Mouse (Mus musculus): Measurements from ENCODE around the gene Alg14. TPM values are rescaled to one million over a fixed set of nuclear protein-coding genes. Genes with fewer than 3 reads are reported as not detected.

Gene Alg14
- polyA plus RNA-seq, 1 experiment from 2014 or later, result 44.8 TPM

- H3K4me1 ChIP-seq (ENCODE audit: control insufficient read depth, insufficient read depth, low read depth, low read length), result peaks cover 6% of the 10 kb centered on the region; the same call in 1 of the 2 replicates
- no peaks in the 10 kb centered on the region for H3K36me3 ChIP-seq (ENCODE audit: control insufficient read depth, insufficient read depth, low read length)
- 53% methylated on average over 2 of the region's 2 CpGs for WGBS
- H3K4me2 ChIP-seq (ENCODE audit: low read length), result no peak overlapping the region
- H3K27ac ChIP-seq (ENCODE audit: low read depth, low read length), result no peak overlapping the region
- H3K27me3 ChIP-seq (replicated peaks; ENCODE audit: control insufficient read depth, insufficient read depth, low read length), result no peaks in the 10 kb centered on the region
- no peaks in the 10 kb centered on the region for H3K9me3 ChIP-seq (ENCODE audit: control insufficient read depth, low read length)
- ATAC-seq, result no peak
- H3K9ac ChIP-seq (ENCODE audit: low read depth, low read length), result no peak overlapping the region
- no peak overlapping the region for H3K4me3 ChIP-seq (ENCODE audit: low read length)
These were observed 47.1 kb downstream of the Alg14 start for GRCm38 (mm10) chr3:121338687-121339086.

GRCm38 (mm10) chr3:121340321-121340761, 48.8 kb downstream of the Alg14 start:
- WGBS, result 53% methylated on average over 7 of the region's 7 CpGs
- H3K4me1 ChIP-seq (ENCODE audit: control insufficient read depth, insufficient read depth, low read depth, low read length), result peaks cover 6% of the 10 kb centered on the region; the same call in 1 of the 2 replicates
- no peak overlapping the region for H3K4me2 ChIP-seq (ENCODE audit: low read length)
- no peak overlapping the region for H3K9ac ChIP-seq (ENCODE audit: low read depth, low read length)
- no peaks in the 10 kb centered on the region for H3K9me3 ChIP-seq (ENCODE audit: control insufficient read depth, low read length)
- H3K27ac ChIP-seq (ENCODE audit: low read depth, low read length), result no peak overlapping the region
- ATAC-seq, result no peak
- H3K36me3 ChIP-seq (ENCODE audit: control insufficient read depth, insufficient read depth, low read length), result no peaks in the 10 kb centered on the region
- no peak overlapping the region for H3K4me3 ChIP-seq (ENCODE audit: low read length)
- no peaks in the 10 kb centered on the region for H3K27me3 ChIP-seq (replicated peaks; ENCODE audit: control insufficient read depth, insufficient read depth, low read length)

- no peak overlapping the region for H3K9ac ChIP-seq (ENCODE audit: low read depth, low read length)
- no peak overlapping the region for H3K4me3 ChIP-seq (ENCODE audit: low read length)
- no peaks in the 10 kb centered on the region for H3K36me3 ChIP-seq (ENCODE audit: control insufficient read depth, insufficient read depth, low read length)
- H3K4me2 ChIP-seq (ENCODE audit: low read length), result no peak overlapping the region
- H3K27ac ChIP-seq (ENCODE audit: low read depth, low read length), result no peak overlapping the region
- 91% methylated on average over 7 of the region's 7 CpGs for WGBS
- ATAC-seq, result no peak
- no peaks in the 10 kb centered on the region for H3K9me3 ChIP-seq (ENCODE audit: control insufficient read depth, low read length)
- peaks cover 3% of the 10 kb centered on the region for H3K4me1 ChIP-seq (ENCODE audit: control insufficient read depth, insufficient read depth, low read depth, low read length)
- no peaks in the 10 kb centered on the region for H3K27me3 ChIP-seq (replicated peaks; ENCODE audit: control insufficient read depth, insufficient read depth, low read length)
These were observed 51.7 kb downstream of the Alg14 start for GRCm38 (mm10) chr3:121343224-121343623.

GRCm38 (mm10) chr3:121344056-121344945, 52.7 kb downstream of the Alg14 start:
- peak overlapping the region; percentile 46; the same call in 1 of the 2 replicates for H3K27ac ChIP-seq (ENCODE audit: low read depth, low read length)
- ATAC-seq, result peak; percentile 60

GRCm38 (mm10) chr3:121344951-121345642, 53.5 kb downstream of the Alg14 start:
- Histone ChIP-seq H3K4me1 (ENCODE audit: control insufficient read depth, insufficient read depth, low read depth, low read length) (peaks cover 16% of the 10 kb centered on the region), H3K9me3 (ENCODE audit: control insufficient read depth, low read length) (no peaks in the 10 kb centered on the region), H3K27me3 (replicated peaks; ENCODE audit: control insufficient read depth, insufficient read depth, low read length) (no peaks in the 10 kb centered on the region), H3K4me2 (ENCODE audit: low read length) (no peak overlapping the region), H3K9ac (ENCODE audit: low read depth, low read length) (no peak overlapping the region), H3K27ac (ENCODE audit: low read depth, low read length) (peak overlapping the region; percentile 46; the same call in 1 of the 2 replicates), H3K4me3 (ENCODE audit: low read length) (no peak overlapping the region), H3K36me3 (ENCODE audit: control insufficient read depth, insufficient read depth, low read length) (no peaks in the 10 kb centered on the region)
- WGBS, result 51% methylated on average over 11 of the region's 11 CpGs
- no peak for ATAC-seq

More at GRCm38 (mm10) chr3:121344056-121344945, 52.7 kb downstream of the Alg14 start:
- 34% methylated on average over 8 of the region's 8 CpGs for WGBS
- Histone ChIP-seq H3K4me2 (ENCODE audit: low read length) (no peak overlapping the region), H3K27me3 (replicated peaks; ENCODE audit: control insufficient read depth, insufficient read depth, low read length) (no peaks in the 10 kb centered on the region), H3K36me3 (ENCODE audit: control insufficient read depth, insufficient read depth, low read length) (no peaks in the 10 kb centered on the region), H3K4me1 (ENCODE audit: control insufficient read depth, insufficient read depth, low read depth, low read length) (peaks cover 11% of the 10 kb centered on the region), H3K9ac (ENCODE audit: low read depth, low read length) (no peak overlapping the region), H3K4me3 (ENCODE audit: low read length) (no peak overlapping the region), H3K9me3 (ENCODE audit: control insufficient read depth, low read length) (no peaks in the 10 kb centered on the region)

- Histone ChIP-seq H3K27ac (ENCODE audit: low read depth, low read length) (no peak overlapping the region), H3K9ac (ENCODE audit: low read depth, low read length) (no peak overlapping the region), H3K4me3 (ENCODE audit: low read length) (no peak overlapping the region), H3K36me3 (ENCODE audit: control insufficient read depth, insufficient read depth, low read length) (no peaks in the 10 kb centered on the region), H3K27me3 (replicated peaks; ENCODE audit: control insufficient read depth, insufficient read depth, low read length) (no peaks in the 10 kb centered on the region), H3K9me3 (ENCODE audit: control insufficient read depth, low read length) (no peaks in the 10 kb centered on the region), H3K4me2 (ENCODE audit: low read length) (no peak overlapping the region), H3K4me1 (ENCODE audit: control insufficient read depth, insufficient read depth, low read depth, low read length) (peaks cover 16% of the 10 kb centered on the region)
- WGBS, result 54% methylated on average over 6 of the region's 6 CpGs
- no peak for ATAC-seq
These were observed 54.0 kb downstream of the Alg14 start for GRCm38 (mm10) chr3:121345643-121346000.

GRCm38 (mm10) chr3:121346507-121347267, 55.1 kb downstream of the Alg14 start:
- Histone ChIP-seq H3K27ac (ENCODE audit: low read depth, low read length) (no peak overlapping the region), H3K4me1 (ENCODE audit: control insufficient read depth, insufficient read depth, low read depth, low read length) (peaks cover 16% of the 10 kb centered on the region), H3K4me2 (ENCODE audit: low read length) (no peak overlapping the region), H3K4me3 (ENCODE audit: low read length) (no peak overlapping the region), H3K9me3 (ENCODE audit: control insufficient read depth, low read length) (no peaks in the 10 kb centered on the region), H3K9ac (ENCODE audit: low read depth, low read length) (no peak overlapping the region), H3K27me3 (replicated peaks; ENCODE audit: control insufficient read depth, insufficient read depth, low read length) (no peaks in the 10 kb centered on the region), H3K36me3 (ENCODE audit: control insufficient read depth, insufficient read depth, low read length) (no peaks in the 10 kb centered on the region)
- no peak for ATAC-seq
- 97% methylated on average over 12 of the region's 12 CpGs for WGBS

GRCm38 (mm10) chr3:121348792-121349191, 57.2 kb downstream of the Alg14 start:
- no peaks in the 10 kb centered on the region for H3K27me3 ChIP-seq (replicated peaks; ENCODE audit: control insufficient read depth, insufficient read depth, low read length)
- H3K4me1 ChIP-seq (ENCODE audit: control insufficient read depth, insufficient read depth, low read depth, low read length), result peaks cover 16% of the 10 kb centered on the region
- H3K9me3 ChIP-seq (ENCODE audit: control insufficient read depth, low read length), result no peaks in the 10 kb centered on the region
- no peak for ATAC-seq
- no peak overlapping the region for H3K4me2 ChIP-seq (ENCODE audit: low read length)
- no peak overlapping the region for H3K9ac ChIP-seq (ENCODE audit: low read depth, low read length)
- H3K27ac ChIP-seq (ENCODE audit: low read depth, low read length), result peak overlapping the region; percentile 13; the same call in 1 of the 2 replicates
- no peaks in the 10 kb centered on the region for H3K36me3 ChIP-seq (ENCODE audit: control insufficient read depth, insufficient read depth, low read length)
- H3K4me3 ChIP-seq (ENCODE audit: low read length), result no peak overlapping the region
- WGBS, result 61% methylated on average over 6 of the region's 6 CpGs
